Mouse (Mus musculus): ENCODE measurements around the gene Mpig6b. TPM values are rescaled to one million over a fixed set of nuclear protein-coding genes. Genes with fewer than 3 reads are reported as not detected.

Gene Mpig6b
- total and polyA plus RNA-seq, 3 experiments, result 0.31 to 2.4 (median 1.4) TPM

GRCm38 (mm10) chr17:35022541-35023060 lies 43.4 kb downstream of the Mpig6b start:
- TF ChIP-seq EP300 (IDR thresholded peaks at IDR 0.05; ENCODE audit: insufficient read depth, low read depth, low read length), result no peak
- no peak for TF ChIP-seq CTCF (IDR thresholded peaks at IDR 0.05)
- TF ChIP-seq POLR2A (IDR thresholded peaks at IDR 0.05; ENCODE audit: insufficient read depth, low read depth, low read length), result no peak
- Histone ChIP-seq H3K27me3 (ENCODE audit: control insufficient read depth, insufficient read depth, low read length) (no peaks in the 10 kb centered on the region), H3K4me1 (ENCODE audit: control insufficient read depth, insufficient read depth, low read length) (peaks cover 11% of the 10 kb centered on the region), H3K79me2 (replicated peaks; ENCODE audit: control insufficient read depth, insufficient read depth, low read length) (no peaks in the 10 kb centered on the region), H3K27ac (peak overlapping the region; percentile 88), H3K9ac (ENCODE audit: low read depth, low read length) (no peak overlapping the region), H3K4me3 (no peak overlapping the region), H3K36me3 (ENCODE audit: control insufficient read depth, insufficient read depth, low read length) (no peaks in the 10 kb centered on the region)
- no peak for DNase-seq
- intact Hi-C loops (cut with DNase I), result loop anchor here (2.0 to 5.0 kb wide), 2 partner anchors 24 to 215 kb away; partner anchors contain the start of genes Msh5 and Nfkbil1
- 82% methylated on average over 8 of the region's 8 CpGs for WGBS

DNA sequence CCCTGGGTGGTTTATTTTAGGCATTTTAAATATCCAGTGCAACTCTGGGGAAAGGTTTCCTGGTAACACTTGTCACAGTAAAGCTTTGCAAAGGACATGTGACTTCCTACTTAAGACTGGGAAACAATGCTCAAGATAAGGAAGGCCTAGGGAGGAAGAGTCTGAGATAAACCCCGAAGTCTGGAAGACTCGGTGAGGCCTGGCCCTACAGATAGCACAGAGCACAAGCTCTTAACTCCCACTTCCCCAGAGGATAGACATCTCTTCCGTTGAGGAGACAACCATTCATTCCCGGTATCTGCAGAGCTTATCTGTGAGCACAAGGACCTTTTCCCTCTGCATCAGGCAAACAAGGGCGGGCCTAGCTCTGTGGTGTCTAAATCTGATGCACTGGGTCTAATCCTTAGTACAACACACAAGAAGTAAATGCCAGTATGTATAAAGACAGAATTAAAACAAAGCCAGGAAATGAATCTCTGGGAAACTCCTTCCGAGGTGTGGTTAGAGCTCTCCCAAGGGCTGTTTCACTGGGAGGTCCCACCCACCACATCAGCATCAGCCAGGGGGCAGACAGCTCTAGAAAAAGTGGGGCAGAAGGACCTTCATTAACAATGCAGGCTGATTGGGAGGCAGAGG lies 44.0 kb downstream of the Mpig6b start:
- intact Hi-C loops (cut with DNase I), result loop anchor here (1.0 to 5.0 kb wide), 6 partner anchors 25 to 215 kb away; partner anchors contain the start of genes Abhd16a, Ddah2, Ly6g6d and Msh5
- WGBS, result 27% methylated on average over 6 of the region's 6 CpGs
- H3K4me1 ChIP-seq (ENCODE audit: control insufficient read depth, insufficient read depth, low read length), result peaks cover 11% of the 10 kb centered on the region

GRCm38 (mm10) chr17:35021163-35021808 lies 44.7 kb downstream of the Mpig6b start:
- intact Hi-C loops (cut with DNase I), result loop anchor here (1.0 to 5.0 kb wide), 5 partner anchors 38 to 216 kb away; partner anchors contain the start of genes Abhd16a, Ddah2, Ly6g6d and Nfkbil1
- Histone ChIP-seq H3K79me2 (replicated peaks; ENCODE audit: control insufficient read depth, insufficient read depth, low read length) (no peaks in the 10 kb centered on the region), H3K27me3 (ENCODE audit: control insufficient read depth, insufficient read depth, low read length) (no peaks in the 10 kb centered on the region), H3K27ac (peak overlapping the region; percentile 88), H3K36me3 (ENCODE audit: control insufficient read depth, insufficient read depth, low read length) (no peaks in the 10 kb centered on the region), H3K9ac (ENCODE audit: low read depth, low read length) (peak overlapping the region; percentile 28), H3K4me1 (ENCODE audit: control insufficient read depth, insufficient read depth, low read length) (peaks cover 11% of the 10 kb centered on the region), H3K4me3 (peak overlapping the region; percentile 17)
- TF ChIP-seq CTCF (IDR thresholded peaks at IDR 0.05) (no peak; the same call in 1 of the 2 replicates), EP300 (IDR thresholded peaks at IDR 0.05; ENCODE audit: insufficient read depth, low read depth, low read length) (peak; percentile 86; the same call in 1 of the 2 replicates)
- peak; percentile 86 to 94 for DNase-seq
- WGBS, result 7% methylated on average over 17 of the region's 17 CpGs

More for the DNA sequence above, 44.0 kb downstream of the Mpig6b start:
- peak in 1 of 2 experiments; percentile 57 for DNase-seq
- Histone ChIP-seq H3K27me3 (ENCODE audit: control insufficient read depth, insufficient read depth, low read length) (no peaks in the 10 kb centered on the region), H3K4me3 (peak overlapping the region; percentile 17; the same call in 1 of the 2 replicates), H3K36me3 (ENCODE audit: control insufficient read depth, insufficient read depth, low read length) (no peaks in the 10 kb centered on the region), H3K9ac (ENCODE audit: low read depth, low read length) (peak overlapping the region; percentile 49), H3K27ac (peak overlapping the region; percentile 88), H3K79me2 (replicated peaks; ENCODE audit: control insufficient read depth, insufficient read depth, low read length) (no peaks in the 10 kb centered on the region)
- peak; percentile 55 for TF ChIP-seq CTCF (IDR thresholded peaks at IDR 0.05)
- TF ChIP-seq EP300 (IDR thresholded peaks at IDR 0.05; ENCODE audit: insufficient read depth, low read depth, low read length), result no peak
- TF ChIP-seq POLR2A (IDR thresholded peaks at IDR 0.05; ENCODE audit: insufficient read depth, low read depth, low read length), result peak; percentile 52; the same call in 1 of the 2 replicates

DNA sequence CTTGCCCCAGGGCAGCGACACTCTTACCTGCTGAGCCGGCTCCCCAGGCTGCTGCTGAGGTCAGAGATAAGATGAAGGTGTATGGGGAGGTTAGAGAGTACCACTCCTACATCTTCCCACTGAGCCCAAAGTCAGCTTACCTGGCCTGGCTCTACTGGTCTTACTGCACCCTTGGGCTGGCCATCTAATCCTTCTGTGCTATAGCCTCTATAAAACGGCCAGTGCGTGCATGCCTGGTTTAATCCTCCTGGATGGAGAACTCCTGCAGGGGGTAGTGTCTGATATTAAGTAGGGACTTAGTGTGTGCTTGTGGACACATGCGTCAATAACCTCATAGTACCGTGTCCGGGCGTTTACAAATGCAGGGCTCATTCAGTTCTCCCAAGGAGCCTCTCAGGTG lies 45.4 kb downstream of the Mpig6b start:
- intact Hi-C loops (cut with DNase I), result loop anchor here (2.0 to 5.0 kb wide), 2 partner anchors 68 to 217 kb away; partner anchors contain the start of genes Abhd16a and Nfkbil1
- Histone ChIP-seq H3K4me3 (no peak overlapping the region), H3K27me3 (ENCODE audit: control insufficient read depth, insufficient read depth, low read length) (no peaks in the 10 kb centered on the region), H3K4me1 (ENCODE audit: control insufficient read depth, insufficient read depth, low read length) (peaks cover 11% of the 10 kb centered on the region), H3K9ac (ENCODE audit: low read depth, low read length) (no peak overlapping the region), H3K79me2 (replicated peaks; ENCODE audit: control insufficient read depth, insufficient read depth, low read length) (no peaks in the 10 kb centered on the region), H3K36me3 (ENCODE audit: control insufficient read depth, insufficient read depth, low read length) (no peaks in the 10 kb centered on the region), H3K27ac (no peak overlapping the region)
- WGBS, result 85% methylated on average over 8 of the region's 8 CpGs
- no peak for DNase-seq
- TF ChIP-seq EP300 (IDR thresholded peaks at IDR 0.05; ENCODE audit: insufficient read depth, low read depth, low read length) (no peak), POLR2A (IDR thresholded peaks at IDR 0.05; ENCODE audit: insufficient read depth, low read depth, low read length) (no peak), CTCF (IDR thresholded peaks at IDR 0.05) (no peak)

- no peaks in the 10 kb centered on the region for H3K79me2 ChIP-seq (replicated peaks; ENCODE audit: control insufficient read depth, insufficient read depth, low read length)
- no peak overlapping the region for H3K9ac ChIP-seq (ENCODE audit: low read depth, low read length)
- H3K27me3 ChIP-seq (ENCODE audit: control insufficient read depth, insufficient read depth, low read length), result no peaks in the 10 kb centered on the region
- no peaks in the 10 kb centered on the region for H3K36me3 ChIP-seq (ENCODE audit: control insufficient read depth, insufficient read depth, low read length)
- intact Hi-C loops (cut with DNase I), result loop anchor here (2.0 to 5.0 kb wide), 2 partner anchors 69 to 217 kb away; partner anchors contain the start of genes Abhd16a and Nfkbil1
- no peak for TF ChIP-seq POLR2A (IDR thresholded peaks at IDR 0.05; ENCODE audit: insufficient read depth, low read depth, low read length)
- no peak for TF ChIP-seq EP300 (IDR thresholded peaks at IDR 0.05; ENCODE audit: insufficient read depth, low read depth, low read length)
- TF ChIP-seq CTCF (IDR thresholded peaks at IDR 0.05), result no peak
- no peak overlapping the region for H3K4me3 ChIP-seq
- no peak overlapping the region for H3K27ac ChIP-seq
- no peak for DNase-seq
- 89% methylated on average over 11 of the region's 11 CpGs for WGBS
- H3K4me1 ChIP-seq (ENCODE audit: control insufficient read depth, insufficient read depth, low read length), result peaks cover 11% of the 10 kb centered on the region
These were observed 46.1 kb downstream of the Mpig6b start for GRCm38 (mm10) chr17:35019894-35020293.

Data from heart, adult 2 months (tissue).